Mouse (Mus musculus) v-Abl transformed pro-B cells (cell line): ENCODE measurements around the gene Mroh9.

Experiments
- in situ Hi-C, 2 experiments: fragments of 400-800 bp; cut with MboI; formaldehyde crosslinking; loops; one replicate each; pipeline ENCODE4 v1.15.1; 2025; ENCODE audit not compliant: unreplicated experiment in 2 of 2

Mroh9 gene

GRCm38 (mm10) chr1:162986121-162986748, 99.2 kb downstream of the Mroh9 start:
- in situ Hi-C loops: no loop called here

DNA sequence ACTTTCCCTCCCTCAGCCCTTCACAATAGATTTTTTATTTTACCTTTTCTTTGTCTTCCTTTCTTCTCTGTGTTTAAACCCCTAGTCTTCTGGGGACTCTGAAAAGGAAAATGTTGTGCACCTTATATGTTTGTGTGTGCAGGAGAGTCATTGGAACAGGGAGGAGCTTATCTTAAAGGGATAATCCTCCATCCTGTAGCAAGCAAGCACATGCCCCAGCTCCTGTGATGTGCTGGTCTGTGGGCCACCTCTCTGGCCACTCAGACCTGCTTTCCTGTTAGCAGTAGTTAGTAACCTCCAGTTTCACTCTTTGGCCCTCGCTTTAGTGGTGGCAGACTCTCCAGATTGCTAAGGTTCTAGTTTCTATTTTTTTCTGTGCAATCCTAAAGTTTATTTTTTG, 101.0 kb downstream of the Mroh9 start, which contains the start of gene Fmo3:
Gene Fmo3 (minus strand): TSS at position 101 of the 400 bp plus-strand sequence.
- in situ Hi-C loops: no loop called here
